In genomic region chr3:145941971-145942370, GRCm38 (mm10) we compare ENCODE assay signal across 8 mouse cellular contexts. TPM values are rescaled to one million over a fixed set of nuclear protein-coding genes. Genes with fewer than 3 reads are reported as not detected.
DNase-seq lines count a peak whose midpoint lies in the region; ATAC-seq and TF ChIP-seq lines count a peak whose summit lies in the region.

No protein-coding gene starts in this region.

- H3K4me1 ChIP-seq in midbrain, embryonic 10.5 days, result peaks cover 23% of the 10 kb centered on the region
- peaks cover 35% of the 10 kb centered on the region for H3K4me1 ChIP-seq in midbrain, embryonic 15.5 days
- H3K4me1 ChIP-seq in heart, embryonic 13.5 days, result peaks cover 53% of the 10 kb centered on the region
- H3K4me1 ChIP-seq in thymus, adult 2 months (replicated peaks; ENCODE audit: control insufficient read depth, insufficient read depth, low read length), result peaks cover 12% of the 10 kb centered on the region

- no peak overlapping the region for H3K9ac ChIP-seq in midbrain, embryonic 15.5 days
- no peak overlapping the region for H3K9ac ChIP-seq in heart, embryonic 13.5 days

- peaks cover 58% of the 10 kb centered on the region for H3K36me3 ChIP-seq in midbrain, embryonic 10.5 days
- peaks cover 11% of the 10 kb centered on the region for H3K36me3 ChIP-seq in midbrain, embryonic 15.5 days (replicated peaks)
- peaks cover 63% of the 10 kb centered on the region for H3K36me3 ChIP-seq in heart, embryonic 13.5 days
- H3K36me3 ChIP-seq in thymus, adult 2 months (ENCODE audit: control insufficient read depth, insufficient read depth, low read length), result peaks cover 28% of the 10 kb centered on the region

- H3K27me3 ChIP-seq in midbrain, embryonic 10.5 days (ENCODE audit: low read depth, poor library complexity, severe bottlenecking), result no peaks in the 10 kb centered on the region
- H3K27me3 ChIP-seq in midbrain, embryonic 15.5 days (replicated peaks), result no peaks in the 10 kb centered on the region
- no peaks in the 10 kb centered on the region for H3K27me3 ChIP-seq in heart, embryonic 13.5 days (replicated peaks)
- no peaks in the 10 kb centered on the region for H3K27me3 ChIP-seq in thymus, adult 2 months (ENCODE audit: control insufficient read depth, insufficient read depth, low read length)

- no peaks in the 10 kb centered on the region for H3K9me3 ChIP-seq in midbrain, embryonic 10.5 days (replicated peaks)
- no peaks in the 10 kb centered on the region for H3K9me3 ChIP-seq in midbrain, embryonic 15.5 days
- H3K9me3 ChIP-seq in heart, embryonic 13.5 days, result no peaks in the 10 kb centered on the region

- no peak overlapping the region for H3K4me2 ChIP-seq in midbrain, embryonic 15.5 days
- peak overlapping the region; percentile 22; the same call in 1 of the 2 replicates for H3K4me2 ChIP-seq in heart, embryonic 13.5 days

- DNase-seq in midbrain, embryonic 10.5 days (ENCODE audit: low spot score), result peak; percentile 60
- peak; percentile 91 for DNase-seq in NIH3T3 (ENCODE audit: low read depth)
- DNase-seq in cerebellum, postnatal 25 days, result peak; percentile 64 to 75
- DNase-seq in left cerebral cortex, adult 18-20 months (ENCODE audit: low spot score in 2 of 2), result peak; percentile 66 to 70
- DNase-seq in thymus, adult 2 months, result peak; percentile 66

- TF ChIP-seq CTCF in thymus, adult 2 months (IDR thresholded peaks at IDR 0.05; ENCODE audit: borderline replicate concordance, control insufficient read depth, extremely low read depth, insufficient read depth, low read length, poor library complexity), result no peak

- TF ChIP-seq POLR2A in thymus, adult 2 months (IDR thresholded peaks at IDR 0.05; ENCODE audit: control insufficient read depth, extremely low read depth, insufficient read depth, low read length, poor library complexity), result no peak

- no peak overlapping the region for H3K4me3 ChIP-seq in midbrain, embryonic 10.5 days
- no peak overlapping the region for H3K4me3 ChIP-seq in midbrain, embryonic 15.5 days
- H3K4me3 ChIP-seq in heart, embryonic 13.5 days, result no peak overlapping the region
- no peak overlapping the region for H3K4me3 ChIP-seq in thymus, adult 2 months (ENCODE audit: control insufficient read depth, insufficient read depth, low read length)

- WGBS in midbrain, embryonic 10.5 days, result 26% methylated on average over 3 of the region's 3 CpGs
- WGBS in midbrain, embryonic 15.5 days, result 17% methylated on average over 3 of the region's 3 CpGs
- 5% methylated on average over 3 of the region's 3 CpGs for WGBS in heart, embryonic 13.5 days
- 7% methylated on average over 3 of the region's 3 CpGs for WGBS in thymus, adult 2 months

- no peak overlapping the region for H3K27ac ChIP-seq in midbrain, embryonic 10.5 days (replicated peaks)
- H3K27ac ChIP-seq in midbrain, embryonic 15.5 days, result no peak overlapping the region
- H3K27ac ChIP-seq in heart, embryonic 13.5 days (replicated peaks), result no peak overlapping the region
- no peak overlapping the region for H3K27ac ChIP-seq in thymus, adult 2 months (ENCODE audit: control insufficient read depth, insufficient read depth, low read length)

- ATAC-seq in midbrain, embryonic 15.5 days (replicated peaks), result no peak
- ATAC-seq in heart, embryonic 13.5 days (ENCODE audit: extremely low read depth, insufficient number of reproducible peaks, low FRiP score, low TSS enrichment), result no peak
- peak; percentile 45 for ATAC-seq in megakaryocyte-erythroid progenitor cell, adult 5-6 weeks (replicated peaks; ENCODE audit: low FRiP score, low TSS enrichment, poor library complexity, severe bottlenecking)

RNA-seq across cellular contexts. Expression of gene 2410004B18Rik, which starts 4.2 kb away (rescaled TPM):
- 50.6 and 51.1 TPM in 2 replicates for polyA plus RNA-seq in midbrain, embryonic 10.5 days (2016; fragmentation: Nextera tagmentation; extraction: Ambion mirVana)
- polyA plus RNA-seq in midbrain, embryonic 15.5 days (2015; fragmentation: Nextera tagmentation; extraction: Ambion mirVana), result 78.6 and 85.6 TPM in 2 replicates
- 35.4 and 44.6 TPM in 2 replicates for polyA plus RNA-seq in heart, embryonic 13.5 days (2015; fragmentation: Nextera tagmentation; extraction: Ambion mirVana)
- total RNA-seq in left cerebral cortex, adult 18-20 months (2021), result 10 to 100 TPM; 38.6 to 38.9 TPM
- 17.4 and 20.3 TPM in 2 replicates for total RNA-seq in megakaryocyte-erythroid progenitor cell, adult 5-6 weeks (2014; fragmentation: Nextera tagmentation)
- total RNA-seq in megakaryocyte-erythroid progenitor cell, adult 5-6 weeks (2017), result 19.4 and 27.4 TPM in 2 replicates
- polyA plus RNA-seq in thymus, adult 2 months (2012; rRNA removed), result 19.2 and 20.6 TPM in 2 replicates

RNA-seq across cellular contexts. Expression of gene Bcl10, which starts 19.4 kb away (rescaled TPM):
- polyA plus RNA-seq in midbrain, embryonic 10.5 days (2016; fragmentation: Nextera tagmentation; extraction: Ambion mirVana), result 43.9 and 44.3 TPM in 2 replicates
- polyA plus RNA-seq in midbrain, embryonic 15.5 days (2015; fragmentation: Nextera tagmentation; extraction: Ambion mirVana), result 30.9 and 32.4 TPM in 2 replicates
- polyA plus RNA-seq in heart, embryonic 13.5 days (2015; fragmentation: Nextera tagmentation; extraction: Ambion mirVana), result 35.1 and 36.0 TPM in 2 replicates
- total RNA-seq in left cerebral cortex, adult 18-20 months (2021), result 10 to 100 TPM; 13.2 to 15.0 TPM
- 9.4 and 19.1 TPM in 2 replicates for total RNA-seq in megakaryocyte-erythroid progenitor cell, adult 5-6 weeks (2014; fragmentation: Nextera tagmentation)
- 20.4 and 38.6 TPM in 2 replicates for total RNA-seq in megakaryocyte-erythroid progenitor cell, adult 5-6 weeks (2017)
- polyA plus RNA-seq in thymus, adult 2 months (2012; rRNA removed), result 17.3 and 21.1 TPM in 2 replicates

RNA-seq across cellular contexts. Expression of gene Syde2, which starts 45.7 kb away (rescaled TPM):
- polyA plus RNA-seq in midbrain, embryonic 10.5 days (2016; fragmentation: Nextera tagmentation; extraction: Ambion mirVana), result 0.53 and 0.95 TPM in 2 replicates
- 0.34 and 0.74 TPM in 2 replicates for polyA plus RNA-seq in midbrain, embryonic 15.5 days (2015; fragmentation: Nextera tagmentation; extraction: Ambion mirVana)
- 4.8 and 5.4 TPM in 2 replicates for polyA plus RNA-seq in heart, embryonic 13.5 days (2015; fragmentation: Nextera tagmentation; extraction: Ambion mirVana)
- 1 to 10 TPM; 2.6 TPM for total RNA-seq in left cerebral cortex, adult 18-20 months (2021)
- 6.9 and 13.4 TPM in 2 replicates for total RNA-seq in megakaryocyte-erythroid progenitor cell, adult 5-6 weeks (2014; fragmentation: Nextera tagmentation)
- total RNA-seq in megakaryocyte-erythroid progenitor cell, adult 5-6 weeks (2017), result 12.9 and 15.0 TPM in 2 replicates
- polyA plus RNA-seq in thymus, adult 2 months (2012; rRNA removed), result 3.5 and 4.6 TPM in 2 replicates
